Mouse (Mus musculus) spleen, postnatal 36 days (tissue): ENCODE data around the gene Vps72.
"Not testable (repeated sequence)": the region's sequence is repeated elsewhere in the genome, so short reads cannot be mapped to it uniquely, and the experiment has no call there.

Experiments used
- DNase-seq, 2 experiments: peaks; one replicate each; pipeline ENCODE4 v3.0.0; 2022; ENCODE audit warnings: low spot score in 2 of 2, mixed read lengths in 1 of 2

Gene Vps72

GRCm38 (mm10) chr3:95133680-95134101 is 22.9 kb downstream of the Vps72 start, which contains the start of the genes Scnm1 and Lysmd1:
TSS of gene Scnm1 (minus strand) at chr3:95134011.
TSS of gene Lysmd1 (plus strand) at chr3:95134088.
- DNase-seq, result peak; percentile 94 to 97

GRCm38 (mm10) chr3:95134133-95134532 is 23.3 kb downstream of the Vps72 start:
- not testable (repeated sequence) for DNase-seq

- peak; percentile 61 to 78 for DNase-seq
Measured at GRCm38 (mm10) chr3:95135023-95135422, 24.2 kb downstream of the Vps72 start.

- peak; percentile 34 to 52 for DNase-seq
Measured at GRCm38 (mm10) chr3:95135433-95136052, 24.7 kb downstream of the Vps72 start.

GRCm38 (mm10) chr3:95136336-95136735 is 25.5 kb downstream of the Vps72 start:
- DNase-seq, result peak; percentile 50 to 55

- peak; percentile 35 for DNase-seq
Measured at GRCm38 (mm10) chr3:95139586-95140288, 28.9 kb downstream of the Vps72 start.

GRCm38 (mm10) chr3:95140289-95140595 is 29.4 kb downstream of the Vps72 start:
- DNase-seq, result no peak

GRCm38 (mm10) chr3:95140795-95141194 is 30.0 kb downstream of the Vps72 start:
- no peak for DNase-seq

- peak; percentile 85 for DNase-seq
Measured at GRCm38 (mm10) chr3:95141474-95141873, 30.7 kb downstream of the Vps72 start.

- peak; percentile 84 to 88 for DNase-seq
Measured at GRCm38 (mm10) chr3:95141952-95142616, 31.3 kb downstream of the Vps72 start, which contains the start of gene Tnfaip8l2. TSS of gene Tnfaip8l2 (minus strand) at chr3:95142360.

GRCm38 (mm10) chr3:95142617-95143011 is 31.8 kb downstream of the Vps72 start:
- DNase-seq, result peak; percentile 84 to 87

GRCm38 (mm10) chr3:95147924-95148323 is 37.1 kb downstream of the Vps72 start:
- DNase-seq, result no peak

- peak; percentile 57 to 66 for DNase-seq
Measured at GRCm38 (mm10) chr3:95153874-95154273, 43.1 kb downstream of the Vps72 start.

- no peak for DNase-seq
Measured at GRCm38 (mm10) chr3:95159511-95159986, 48.7 kb downstream of the Vps72 start.

GRCm38 (mm10) chr3:95159987-95160963 is 49.5 kb downstream of the Vps72 start, which contains the start of gene Sema6c:
TSS of gene Sema6c (plus strand) at chr3:95160457.
- DNase-seq, result peak; percentile 86 to 89

GRCm38 (mm10) chr3:95161041-95161551 is 50.3 kb downstream of the Vps72 start:
- DNase-seq, result no peak

- DNase-seq, result no peak
Measured at GRCm38 (mm10) chr3:95161618-95162344, 51.0 kb downstream of the Vps72 start.

GRCm38 (mm10) chr3:95162345-95162628 is 51.5 kb downstream of the Vps72 start:
- no peak for DNase-seq

- no peak for DNase-seq
Measured at GRCm38 (mm10) chr3:95163419-95164255, 52.8 kb downstream of the Vps72 start.

GRCm38 (mm10) chr3:95164256-95164550 is 53.4 kb downstream of the Vps72 start:
- DNase-seq, result no peak
